Mouse (Mus musculus) thymus, postnatal 36 days (tissue): Measurements from ENCODE around the gene Arpc1a.

Source experiments
- DNase-seq, 2 experiments: peaks; one replicate each; pipeline ENCODE4 v3.0.0; 2022; ENCODE audit warnings: mixed read lengths in 2 of 2

Gene Arpc1a

GRCm38 (mm10) chr5:145147748-145148147 lies 64.1 kb downstream of the Arpc1a start:
- no peak for DNase-seq

GRCm38 (mm10) chr5:145149294-145149693 lies 65.7 kb downstream of the Arpc1a start:
- no peak for DNase-seq

- no peak for DNase-seq
Observed at GRCm38 (mm10) chr5:145152690-145153089, 69.1 kb downstream of the Arpc1a start.
